Mouse (Mus musculus): ENCODE results near the gene Plxna3.

The Plxna3 gene

DNA sequence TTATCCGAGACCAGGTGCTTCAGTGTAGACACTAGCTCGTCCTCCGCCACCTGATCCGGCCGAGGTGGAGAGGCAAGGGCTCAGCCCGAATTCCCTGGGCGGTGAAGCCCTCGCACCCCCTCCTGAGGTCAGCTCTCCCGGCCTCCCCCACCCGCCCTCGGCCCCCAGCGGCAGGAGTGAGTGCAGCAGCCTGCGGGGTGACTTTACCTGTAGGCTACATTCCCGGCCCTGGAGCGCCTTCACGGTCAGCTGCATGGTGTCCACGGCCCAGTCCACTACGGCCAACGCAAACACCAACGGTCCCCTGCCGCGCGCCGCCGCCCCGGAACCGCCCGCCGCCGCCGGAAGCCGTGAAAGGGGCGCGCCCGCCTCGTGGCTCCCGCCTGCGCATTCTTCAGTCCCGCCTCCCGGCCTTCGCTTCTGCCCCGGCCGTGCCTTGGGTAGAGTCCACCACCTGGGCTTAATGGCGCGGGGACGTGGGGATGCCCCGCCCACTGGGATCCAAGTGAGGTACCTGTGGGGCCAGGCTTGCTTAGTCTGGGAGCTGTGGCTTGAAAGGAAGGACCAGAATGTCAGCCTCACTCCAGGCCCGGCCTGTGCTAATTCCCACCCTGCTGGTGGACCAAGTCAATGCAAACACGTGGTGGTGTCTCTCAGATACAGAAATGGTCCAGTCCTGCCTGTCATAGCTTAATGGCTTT is 39.5 kb downstream of the Plxna3 start:
- DNase-seq (ENCODE audit: low spot score): peak; percentile 77

DNA sequence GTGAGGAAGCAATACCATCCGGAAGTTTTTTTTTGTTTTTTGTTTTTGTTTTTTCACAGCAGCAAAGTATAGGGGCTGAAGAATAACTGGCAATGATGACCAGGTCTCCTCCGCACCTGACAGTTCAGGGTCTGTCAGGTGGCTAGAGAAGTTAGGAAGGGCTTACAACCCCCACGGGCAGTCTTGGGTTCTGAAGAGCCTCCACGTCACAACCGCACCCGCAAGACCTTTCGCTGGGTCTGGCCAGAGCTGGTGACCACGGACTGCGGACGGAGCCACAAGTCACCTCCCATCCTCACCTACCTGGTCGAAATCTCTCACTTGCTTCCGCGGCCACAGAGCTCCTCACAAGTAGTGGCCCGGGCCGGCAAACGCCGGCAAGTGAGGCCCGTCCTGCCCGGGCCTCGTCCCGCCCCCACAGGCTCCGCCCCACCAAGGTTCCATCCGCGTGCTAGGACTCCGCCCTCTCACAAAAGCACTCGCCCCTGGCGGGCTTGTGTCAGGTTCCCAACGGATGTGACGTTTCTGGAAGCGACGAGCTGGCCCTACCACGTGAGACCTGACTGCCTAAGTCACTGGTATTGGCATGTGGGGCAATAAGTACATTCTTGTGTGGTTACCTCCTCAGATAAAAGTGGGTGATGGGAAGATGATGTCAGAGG is 44.2 kb downstream of the Plxna3 start, which contains the start of the genes Ubl4a and Slc10a3:
Gene Ubl4a (minus strand): TSS at position 331 of the 662 bp plus-strand sequence.
Gene Slc10a3 (minus strand): TSS at position 462 of the 662 bp plus-strand sequence.
- peak; percentile 84 for DNase-seq (ENCODE audit: low spot score)

DNA sequence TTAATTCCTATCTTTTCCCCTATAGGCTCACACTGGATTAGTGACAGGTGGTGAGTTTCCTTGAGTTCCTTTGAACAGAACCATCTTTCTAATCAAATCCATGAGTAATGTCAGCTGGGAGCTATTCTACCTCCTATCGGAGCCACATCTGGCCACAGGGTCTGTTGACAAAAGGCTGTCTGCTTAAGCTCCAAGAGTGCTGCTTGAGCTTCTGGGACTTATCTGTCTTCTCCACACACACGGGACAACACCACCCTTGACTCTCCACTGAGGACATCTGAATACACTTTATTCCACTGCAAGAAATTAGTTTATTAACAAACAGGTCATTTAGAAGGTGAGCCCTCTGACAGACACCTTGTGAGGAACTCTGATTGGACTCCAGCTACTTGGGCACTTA is 55.6 kb downstream of the Plxna3 start:
- DNase-seq (ENCODE audit: low spot score): no peak

DNA sequence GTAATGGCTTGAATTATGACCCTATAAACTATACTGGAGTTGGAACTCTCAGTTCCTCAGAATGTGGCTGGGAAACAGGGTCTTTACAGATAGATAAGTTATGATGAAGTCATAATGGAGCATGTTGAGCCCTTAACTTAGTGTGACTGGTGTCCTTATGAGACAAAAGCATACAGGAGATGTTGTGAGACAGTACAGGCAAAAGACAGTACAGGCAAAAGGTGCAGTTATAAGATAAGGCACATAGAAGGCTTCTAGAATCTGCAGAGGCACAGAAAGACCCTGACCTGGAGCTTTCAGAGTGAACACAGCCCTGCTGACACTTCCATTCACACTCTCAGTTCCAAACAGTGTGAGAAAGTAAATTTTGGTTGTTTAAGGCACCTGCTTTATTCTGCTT is 59.3 kb downstream of the Plxna3 start:
- DNase-seq (ENCODE audit: low spot score): no peak

DNA sequence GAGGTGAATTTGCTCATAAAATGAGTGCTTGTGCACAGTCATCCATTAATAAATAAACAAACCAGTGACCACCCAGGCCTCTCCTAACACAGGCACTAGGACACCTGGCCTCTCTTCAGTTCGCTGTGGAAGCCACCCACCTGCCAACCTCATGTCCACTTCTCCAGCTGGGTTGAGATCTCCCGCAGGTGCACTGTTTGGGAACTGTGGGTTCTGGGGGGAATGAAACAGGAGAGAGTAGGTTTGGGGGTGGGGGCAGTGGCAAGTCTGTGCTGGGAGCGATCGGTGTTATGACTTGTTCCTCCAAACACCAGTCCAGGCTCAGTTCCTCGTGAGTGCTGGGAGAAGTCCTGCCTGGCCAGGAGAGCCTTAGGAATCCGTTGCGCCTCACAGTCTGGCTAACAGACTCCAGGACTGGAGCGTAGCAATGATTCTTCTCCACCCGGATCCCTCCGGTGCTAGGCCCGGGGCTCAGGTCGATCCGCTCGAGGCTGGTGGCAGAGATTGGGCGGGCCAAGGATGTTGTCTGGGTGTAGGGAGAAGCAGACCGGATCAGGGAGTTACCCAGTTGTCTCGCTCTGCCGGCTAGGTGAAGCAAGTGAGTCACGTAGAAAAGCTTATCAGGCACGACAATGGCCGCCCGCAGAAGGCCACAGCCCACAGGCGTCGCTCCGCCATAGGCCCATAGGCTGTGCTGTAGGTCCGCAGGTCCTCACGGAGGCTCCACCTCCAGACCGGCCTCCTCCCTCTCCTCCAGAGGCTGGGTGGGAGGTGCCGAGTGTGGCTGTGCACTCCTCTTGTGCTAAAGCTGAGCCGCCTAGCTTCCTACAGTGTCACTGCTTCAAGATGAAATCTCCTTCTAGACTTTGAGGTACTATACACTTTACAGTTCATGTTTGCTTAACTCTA is 63.9 kb downstream of the Plxna3 start, which contains the start of the genes Fam3a and Ikbkg:
Gene Fam3a (minus strand): TSS at position 738 of the 909 bp plus-strand sequence.
Gene Ikbkg (plus strand): TSS at position 756 of the 909 bp plus-strand sequence.
- peak; percentile 83 for DNase-seq (ENCODE audit: low spot score)

All from yolk sac, embryonic 10.5 days (tissue).